Mouse (Mus musculus) embryonic facial prominence, embryonic 13.5 days (tissue): ENCODE data around the gene Fip1l1. TPM values are rescaled to one million over a fixed set of nuclear protein-coding genes. Genes with fewer than 3 reads are reported as not detected.

Experiments used
- ATAC-seq: fragments of 200-750 bp; cut with Nextera tagmentation; 2 replicates; pipeline ENCODE4 v1.8.0; 2017; ENCODE audit warnings: low read depth; ENCODE audit not compliant: insufficient number of reproducible peaks, insufficient read depth, low FRiP score, low TSS enrichment
- H3K27ac ChIP-seq: fragments of 300-500 bp; sonication (generic); 2 replicates; pipeline ENCODE4 v1.5.1; 2015; ENCODE audit warnings: moderate library complexity, mild to moderate bottlenecking, inconsistent platforms
- H3K27me3 ChIP-seq: fragments of 300-500 bp; sonication (generic); 2 replicates; pipeline ENCODE4 v1.6.1; 2015; ENCODE audit warnings: mild to moderate bottlenecking, inconsistent platforms
- H3K36me3 ChIP-seq: fragments of 300-500 bp; sonication (generic); 2 replicates; pipeline ENCODE4 v1.6.1; 2015; ENCODE audit warnings: mild to moderate bottlenecking, inconsistent platforms
- H3K4me1 ChIP-seq: fragments of 300-500 bp; sonication (generic); 2 replicates; pipeline ENCODE4 v1.6.1; 2015; ENCODE audit warnings: inconsistent platforms
- H3K4me2 ChIP-seq: fragments of 300-500 bp; sonication (generic); 2 replicates; pipeline ENCODE4 v1.6.1; 2015; ENCODE audit warnings: moderate library complexity, mild to moderate bottlenecking, inconsistent platforms
- H3K4me3 ChIP-seq: fragments of 300-500 bp; sonication (generic); 2 replicates; pipeline ENCODE4 v1.5.1; 2015; ENCODE audit warnings: mild to moderate bottlenecking, inconsistent platforms
- H3K9ac ChIP-seq: fragments of 300-500 bp; sonication (generic); 2 replicates; pipeline ENCODE4 v1.6.1; 2015; ENCODE audit warnings: mild to moderate bottlenecking, inconsistent platforms
- H3K9me3 ChIP-seq: fragments of 300-500 bp; sonication (generic); 2 replicates; pipeline ENCODE4 v1.6.1; 2016; ENCODE audit warnings: inconsistent platforms
- WGBS: fragments of 180-500 bp; shearing (Covaris S2); methylation state at CpG from one replicate; pipeline ENCODE4 v1.1.7; 2015; ENCODE audit warnings: mixed read lengths; 5-methylcytosine and 5-hydroxymethylcytosine counted together
- polyA plus RNA-seq: library from polyadenylated mRNA; unstranded; fragments of >200 nt; fragmentation: Nextera tagmentation; extraction: Ambion mirVana; gene quantifications from 2 replicates; pipeline ENCODE4 v1.2.1, GENCODE M21; 2015

Fip1l1 gene
- polyA plus RNA-seq, 1 experiment from 2014 or later: 107 TPM

- H3K4me3 ChIP-seq: no peak overlapping the region
- H3K36me3 ChIP-seq: peaks cover 60% of the 10 kb centered on the region
- no peak overlapping the region for H3K9ac ChIP-seq
- ATAC-seq: no peak
- no peak overlapping the region for H3K27ac ChIP-seq
- H3K4me1 ChIP-seq: 0 out of 2 replicates have a peak, but pooled peaks cover 3% of the 10 kb centered on the region
- H3K27me3 ChIP-seq: no peaks in the 10 kb centered on the region
- no peaks in the 10 kb centered on the region for H3K9me3 ChIP-seq
- WGBS: 91% methylated on average over 7 of the region's 7 CpGs
- no peak overlapping the region for H3K4me2 ChIP-seq
These were observed 53.9 kb downstream of the Fip1l1 start for GRCm38 (mm10) chr5:74589133-74589532.

- 0 out of 2 replicates have a peak, but pooled peaks cover 3% of the 10 kb centered on the region for H3K4me1 ChIP-seq
- no peaks in the 10 kb centered on the region for H3K27me3 ChIP-seq
- H3K27ac ChIP-seq: no peak overlapping the region
- H3K9me3 ChIP-seq: no peaks in the 10 kb centered on the region
- H3K9ac ChIP-seq: no peak overlapping the region
- H3K4me2 ChIP-seq: no peak overlapping the region
- no peak overlapping the region for H3K4me3 ChIP-seq
- ATAC-seq: no peak
- H3K36me3 ChIP-seq: peaks cover 64% of the 10 kb centered on the region
- WGBS: 78% methylated on average over 5 of the region's 5 CpGs
These were observed 56.2 kb downstream of the Fip1l1 start for GRCm38 (mm10) chr5:74591413-74591812.

- H3K4me2 ChIP-seq: no peak overlapping the region
- no peaks in the 10 kb centered on the region for H3K27me3 ChIP-seq
- 0 out of 2 replicates have a peak, but pooled peaks cover 3% of the 10 kb centered on the region for H3K4me1 ChIP-seq
- peaks cover 70% of the 10 kb centered on the region for H3K36me3 ChIP-seq
- H3K9ac ChIP-seq: no peak overlapping the region
- WGBS: 26% methylated on average over 8 of the region's 8 CpGs
- ATAC-seq: no peak
- H3K27ac ChIP-seq: no peak overlapping the region; the same call in 1 of the 2 replicates
- no peaks in the 10 kb centered on the region for H3K9me3 ChIP-seq
- H3K4me3 ChIP-seq: no peak overlapping the region
These were observed 57.9 kb downstream of the Fip1l1 start for GRCm38 (mm10) chr5:74593147-74593546.

GRCm38 (mm10) chr5:74600010-74600409, 64.8 kb downstream of the Fip1l1 start:
- 82% methylated on average over 5 of the region's 5 CpGs for WGBS
- no peak for ATAC-seq
- H3K27me3 ChIP-seq: no peaks in the 10 kb centered on the region
- peaks cover 37% of the 10 kb centered on the region for H3K36me3 ChIP-seq
- H3K27ac ChIP-seq: no peak overlapping the region
- H3K9ac ChIP-seq: no peak overlapping the region
- peaks cover 9% of the 10 kb centered on the region for H3K4me1 ChIP-seq
- no peak overlapping the region for H3K4me2 ChIP-seq
- no peak overlapping the region for H3K4me3 ChIP-seq
- no peaks in the 10 kb centered on the region for H3K9me3 ChIP-seq

GRCm38 (mm10) chr5:74601171-74601570, 65.9 kb downstream of the Fip1l1 start:
- WGBS: 67% methylated on average over 3 of the region's 3 CpGs
- no peak for ATAC-seq

GRCm38 (mm10) chr5:74601965-74602364, 66.7 kb downstream of the Fip1l1 start:
- WGBS: 58% methylated on average over 6 of the region's 6 CpGs
- H3K27me3 ChIP-seq: no peaks in the 10 kb centered on the region
- peaks cover 9% of the 10 kb centered on the region for H3K4me1 ChIP-seq
- no peak overlapping the region for H3K4me2 ChIP-seq
- H3K9ac ChIP-seq: no peak overlapping the region
- no peaks in the 10 kb centered on the region for H3K9me3 ChIP-seq
- H3K4me3 ChIP-seq: no peak overlapping the region
- no peak overlapping the region for H3K27ac ChIP-seq
- H3K36me3 ChIP-seq: peaks cover 27% of the 10 kb centered on the region
- no peak for ATAC-seq

More at GRCm38 (mm10) chr5:74601171-74601570, 65.9 kb downstream of the Fip1l1 start:
- H3K9ac ChIP-seq: no peak overlapping the region
- H3K9me3 ChIP-seq: no peaks in the 10 kb centered on the region
- peaks cover 9% of the 10 kb centered on the region for H3K4me1 ChIP-seq
- H3K36me3 ChIP-seq: peaks cover 33% of the 10 kb centered on the region
- no peak overlapping the region for H3K4me3 ChIP-seq
- no peaks in the 10 kb centered on the region for H3K27me3 ChIP-seq
- no peak overlapping the region for H3K27ac ChIP-seq
- no peak overlapping the region for H3K4me2 ChIP-seq

- peaks cover 23% of the 10 kb centered on the region for H3K36me3 ChIP-seq
- no peak overlapping the region for H3K27ac ChIP-seq
- H3K9ac ChIP-seq: no peak overlapping the region
- H3K9me3 ChIP-seq: no peaks in the 10 kb centered on the region
- H3K4me2 ChIP-seq: no peak overlapping the region
- ATAC-seq: no peak
- H3K27me3 ChIP-seq: no peaks in the 10 kb centered on the region
- no peak overlapping the region for H3K4me3 ChIP-seq
- WGBS: 52% methylated on average over 10 of the region's 10 CpGs
- H3K4me1 ChIP-seq: peaks cover 9% of the 10 kb centered on the region
These were observed 67.1 kb downstream of the Fip1l1 start for GRCm38 (mm10) chr5:74602371-74602770.

- H3K4me1 ChIP-seq: peaks cover 9% of the 10 kb centered on the region
- no peak for ATAC-seq
- H3K27me3 ChIP-seq: no peaks in the 10 kb centered on the region
- no peak overlapping the region for H3K4me2 ChIP-seq
- H3K4me3 ChIP-seq: no peak overlapping the region
- no peaks in the 10 kb centered on the region for H3K9me3 ChIP-seq
- peaks cover 15% of the 10 kb centered on the region for H3K36me3 ChIP-seq
- WGBS: 64% methylated on average over 4 of the region's 4 CpGs
- H3K9ac ChIP-seq: no peak overlapping the region
- no peak overlapping the region for H3K27ac ChIP-seq
These were observed 68.1 kb downstream of the Fip1l1 start for GRCm38 (mm10) chr5:74603306-74603705.

- no peak overlapping the region for H3K9ac ChIP-seq
- H3K9me3 ChIP-seq: no peaks in the 10 kb centered on the region
- 90% methylated on average over 8 of the region's 8 CpGs for WGBS
- H3K4me1 ChIP-seq: peaks cover 9% of the 10 kb centered on the region
- H3K27me3 ChIP-seq: no peaks in the 10 kb centered on the region
- no peak overlapping the region for H3K27ac ChIP-seq
- ATAC-seq: no peak
- no peak overlapping the region for H3K4me3 ChIP-seq
- no peak overlapping the region for H3K4me2 ChIP-seq
- H3K36me3 ChIP-seq: no peaks in the 10 kb centered on the region
These were observed 71.0 kb downstream of the Fip1l1 start for GRCm38 (mm10) chr5:74606213-74606612.

- Histone ChIP-seq H3K4me1 (peaks cover 20% of the 10 kb centered on the region), H3K4me3 (no peak overlapping the region), H3K4me2 (no peak overlapping the region), H3K27me3 (no peaks in the 10 kb centered on the region), H3K36me3 (no peaks in the 10 kb centered on the region), H3K9me3 (no peaks in the 10 kb centered on the region), H3K27ac (no peak overlapping the region), H3K9ac (no peak overlapping the region)
- WGBS: 88% methylated on average over 10 of the region's 10 CpGs
- no peak for ATAC-seq
These were observed 75.3 kb downstream of the Fip1l1 start for GRCm38 (mm10) chr5:74610511-74610910.

GRCm38 (mm10) chr5:74612713-74613112, 77.5 kb downstream of the Fip1l1 start:
- H3K27me3 ChIP-seq: no peaks in the 10 kb centered on the region
- WGBS: 88% methylated on average over 5 of the region's 5 CpGs
- H3K4me1 ChIP-seq: peaks cover 31% of the 10 kb centered on the region
- no peak overlapping the region for H3K27ac ChIP-seq
- no peak overlapping the region for H3K4me2 ChIP-seq
- ATAC-seq: no peak
- H3K9me3 ChIP-seq: no peaks in the 10 kb centered on the region
- H3K9ac ChIP-seq: no peak overlapping the region
- H3K4me3 ChIP-seq: no peak overlapping the region
- H3K36me3 ChIP-seq: no peaks in the 10 kb centered on the region

GRCm38 (mm10) chr5:74613491-74614151, 78.4 kb downstream of the Fip1l1 start:
- no peak overlapping the region for H3K4me3 ChIP-seq
- H3K4me1 ChIP-seq: peaks cover 36% of the 10 kb centered on the region
- no peaks in the 10 kb centered on the region for H3K9me3 ChIP-seq
- no peak overlapping the region for H3K9ac ChIP-seq
- H3K27me3 ChIP-seq: no peaks in the 10 kb centered on the region
- H3K27ac ChIP-seq: peak overlapping the region; percentile 30; the same call in 1 of the 2 replicates
- no peaks in the 10 kb centered on the region for H3K36me3 ChIP-seq
- no peak for ATAC-seq
- WGBS: 50% methylated on average over 18 of the region's 18 CpGs
- H3K4me2 ChIP-seq: peak overlapping the region; percentile 17; the same call in 1 of the 2 replicates
